Mouse (Mus musculus) skeletal muscle tissue, adult 2 months (tissue): ENCODE results near the gene Zc3h18.

Source experiments
- DNase-seq: peaks from one replicate; pipeline ENCODE4 v3.0.0-alpha.2; 2012; ENCODE audit warnings: low read depth, low spot score

Zc3h18 gene

DNA sequence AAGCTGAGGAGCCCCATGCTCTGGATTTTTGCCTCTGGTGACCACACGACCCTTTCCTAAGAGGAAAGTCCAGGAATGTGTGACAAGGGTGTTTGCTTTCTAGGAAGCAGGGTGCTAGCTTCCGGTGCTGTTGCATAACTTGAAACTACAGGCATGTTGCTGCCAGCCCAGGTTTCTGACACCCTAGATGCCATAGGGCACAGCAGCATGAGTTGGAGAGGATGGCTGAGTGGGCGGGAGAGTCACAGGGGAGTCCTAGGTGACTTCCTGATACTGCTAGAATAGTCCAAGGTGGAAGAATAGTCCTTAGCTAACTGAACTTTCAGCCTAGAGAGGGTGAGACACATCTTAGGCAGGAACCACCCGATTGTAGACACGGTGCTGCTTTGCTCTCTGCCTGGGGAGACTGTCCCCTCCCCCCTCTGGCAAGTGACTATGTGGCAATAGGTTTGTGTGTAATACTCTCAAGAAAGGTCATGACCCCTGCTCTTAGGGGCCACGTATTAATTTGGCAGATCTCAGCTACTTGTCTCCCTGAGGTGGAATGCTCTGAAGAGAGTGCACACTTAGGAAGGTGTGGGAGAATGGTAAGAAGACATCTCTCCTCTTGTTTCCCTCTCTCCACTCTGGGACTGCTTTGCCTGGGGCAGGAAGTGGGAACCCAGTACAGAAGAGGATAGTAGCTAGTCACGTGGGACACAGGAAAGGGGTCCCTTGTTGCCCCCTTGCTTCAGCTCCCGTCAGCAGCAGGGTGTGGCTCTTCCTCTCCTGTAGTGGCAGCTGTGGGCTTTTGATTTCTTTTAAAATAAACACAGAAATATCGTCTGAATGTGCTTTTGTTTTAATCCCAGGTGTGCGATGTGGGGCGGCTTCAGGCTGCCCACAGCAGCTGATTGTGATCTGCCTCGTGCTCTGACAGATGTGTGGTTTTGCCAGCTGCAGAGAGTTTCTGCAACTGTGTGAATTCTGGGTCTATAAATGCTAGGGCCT is 87.5 kb downstream of the Zc3h18 start:
- DNase-seq = no peak

GRCm38 (mm10) chr8:122464985-122465384 is 88.6 kb downstream of the Zc3h18 start:
- no peak for DNase-seq
